Mouse (Mus musculus) liver, embryonic 14.5 days (tissue): ENCODE data around the gene Ddit4.

Experiments
- CTCF ChIP-seq: IDR thresholded peaks from 2 replicates; pipeline ENCODE4 v1.5.1; 2016; ENCODE audit warnings: antibody characterized with exemption, low read depth, control low read depth
- EP300 ChIP-seq: IDR thresholded peaks from 2 replicates; pipeline ENCODE4 v1.6.1; 2016; ENCODE audit warnings: antibody characterized with exemption, low read depth

DNA sequence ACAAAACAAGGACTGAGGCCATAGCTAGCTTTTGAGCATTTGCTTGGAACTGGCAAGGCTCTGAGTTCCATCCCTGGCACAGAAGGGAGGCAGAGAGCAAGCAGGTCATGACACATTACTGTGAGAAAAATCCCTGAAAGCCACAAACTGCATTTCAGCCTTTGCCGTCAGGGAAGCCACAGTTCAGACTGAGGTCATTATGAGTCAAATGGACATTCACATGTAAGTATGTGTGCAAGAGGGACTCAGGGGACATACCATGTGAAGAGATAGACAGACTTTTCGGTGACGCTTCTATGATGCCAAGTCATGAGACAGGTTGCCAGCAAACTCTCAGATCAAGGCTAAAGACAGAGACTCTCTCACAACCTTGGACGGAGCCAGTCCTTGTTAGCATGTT is 33.5 kb downstream of the Ddit4 start:
- no peak for TF ChIP-seq EP300
- no peak for TF ChIP-seq CTCF
